Mouse (Mus musculus) megakaryocyte progenitor cell, adult 5-6 weeks (primary cell): ENCODE measurements around the gene Zfp54. TPM values are rescaled to one million over a fixed set of nuclear protein-coding genes. Genes with fewer than 3 reads are reported as not detected.

Source experiments
- total RNA-seq, 2 experiments: library from RNA; stranded (forward) in 1 of 2; stranded (reverse) in 1 of 2; fragments of 157-497, 149-512 nt in 1 of 2; fragments of 200-1000 nt in 1 of 2; gene quantifications; 2 replicates each; pipeline versions ENCODE4 v1.2.3 to v1.2.4; 2015 to 2017

Zfp54 gene
- total RNA-seq, 2 experiments from 2014 or later, result 8.8 to 10.7 TPM

Other genes with a start within 250 kb of the Zfp54 start
- gene Vmn1r234, start 197.1 kb upstream of the Zfp54 start, total RNA-seq (2015), result not detected in 2 replicates
- gene Vmn1r234, start 197.1 kb upstream of the Zfp54 start, total RNA-seq (2017), result not detected in 2 replicates
- not detected in 2 replicates for gene Vmn1r235, start 166.8 kb upstream of the Zfp54 start, total RNA-seq (2015)
- not detected in 2 replicates for gene Vmn1r235, start 166.8 kb upstream of the Zfp54 start, total RNA-seq (2017)
- not detected in 2 replicates for gene Vmn1r236, start 140.3 kb upstream of the Zfp54 start, total RNA-seq (2015)
- gene Vmn1r236, start 140.3 kb upstream of the Zfp54 start, total RNA-seq (2017), result not detected in 2 replicates
- not detected in 2 replicates for gene Vmn1r237, start 111.4 kb upstream of the Zfp54 start, total RNA-seq (2015)
- gene Vmn1r237, start 111.4 kb upstream of the Zfp54 start, total RNA-seq (2017), result not detected in 2 replicates
- gene Zfp677, start 39.5 kb upstream of the Zfp54 start, total RNA-seq (2015), result 10.4 and 11.3 TPM in 2 replicates
- 7.0 and 9.9 TPM in 2 replicates for gene Zfp677, start 39.5 kb upstream of the Zfp54 start, total RNA-seq (2017)
- gene Zfp51, start 27.1 kb downstream of the Zfp54 start, total RNA-seq (2015), result 16.9 and 22.8 TPM in 2 replicates
- gene Zfp51, start 27.1 kb downstream of the Zfp54 start, total RNA-seq (2017), result 10.9 and 13.2 TPM in 2 replicates
- gene Zfp53, start 65.8 kb downstream of the Zfp54 start, total RNA-seq (2015), result 14.5 and 18.7 TPM in 2 replicates
- gene Zfp53, start 65.8 kb downstream of the Zfp54 start, total RNA-seq (2017), result 11.6 and 13.9 TPM in 2 replicates
- gene Zfp52, start 112.3 kb downstream of the Zfp54 start, total RNA-seq (2015), result 32.2 and 33.6 TPM in 2 replicates
- 25.4 and 42.3 TPM in 2 replicates for gene Zfp52, start 112.3 kb downstream of the Zfp54 start, total RNA-seq (2017)
- gene Zfp948, start 143.8 kb downstream of the Zfp54 start, total RNA-seq (2015), result 4.3 TPM in 2 replicates
- gene Zfp948, start 143.8 kb downstream of the Zfp54 start, total RNA-seq (2017), result 2.0 and 3.3 TPM in 2 replicates
- 6.8 and 10.6 TPM in 2 replicates for gene Zfp983, start 227.4 kb downstream of the Zfp54 start, total RNA-seq (2015)
- gene Zfp983, start 227.4 kb downstream of the Zfp54 start, total RNA-seq (2017), result 4.5 and 4.6 TPM in 2 replicates